ENCODE assay signal across 15 mouse cellular contexts in the genomic region with DNA sequence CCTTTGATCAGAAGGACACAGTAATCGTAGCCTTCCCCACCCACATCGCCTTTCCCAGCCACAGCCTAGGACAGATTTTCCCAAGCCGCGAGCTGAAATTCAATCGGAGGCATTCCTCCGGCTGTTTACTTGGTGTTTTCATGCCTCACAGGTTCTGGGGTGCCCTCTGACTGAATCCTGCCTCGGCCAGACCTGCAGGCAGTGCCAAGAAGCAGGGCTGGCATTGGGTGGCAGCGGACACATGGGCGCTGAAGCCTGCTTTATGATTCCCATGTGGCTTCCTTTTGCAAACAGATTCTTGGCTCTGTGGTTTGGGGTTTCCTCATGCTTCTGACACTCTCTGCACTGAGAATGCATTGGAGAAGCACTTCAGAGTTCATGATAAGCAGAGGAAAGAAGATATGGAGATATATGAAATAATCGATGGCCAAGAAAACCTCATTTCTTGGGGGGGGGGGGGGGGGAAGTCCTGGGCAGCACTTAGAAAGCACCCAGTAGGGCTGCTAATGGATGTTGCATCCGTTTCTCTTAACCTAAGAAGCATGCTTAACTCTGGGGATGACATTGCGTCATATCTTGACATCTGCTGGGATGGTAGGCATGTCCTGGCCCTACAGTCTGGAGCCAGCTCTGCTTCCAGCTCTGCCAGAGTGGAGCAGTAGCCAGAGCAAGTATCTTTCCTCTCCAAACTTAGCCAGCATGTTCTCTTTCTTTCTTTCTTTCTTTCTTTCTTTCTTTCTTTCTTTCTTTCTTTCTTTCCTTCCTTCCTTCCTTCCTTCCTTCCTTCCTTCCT.
A peak's percentile ranks its signal among the peaks of the same experiment; 100 is the strongest.
DNase-seq lines count a peak whose midpoint lies in the region; ATAC-seq and TF ChIP-seq lines count a peak whose summit lies in the region.
"Had no signal": no experiment of that assay in that cellular context is flagged by ENCODE, and none has a peak within 500 bp of the region (broad histone marks: within the 10 kb centered on the region; RNA-seq: fewer than 3 reads in every experiment).

No protein-coding gene starts in this region.

- H3K4me3 ChIP-seq in kidney, adult 2 months (ENCODE audit: insufficient read depth, low read depth, low read length), result no peak overlapping the region
- no peak overlapping the region for H3K4me3 ChIP-seq in myocyte
- H3K4me3 ChIP-seq in lung, postnatal 0 days (ENCODE audit: low read depth, low read length), result no peak overlapping the region
- H3K4me3 ChIP-seq: heart, embryonic 10.5 days; hindbrain, embryonic 12.5 days; layer of hippocampus, adult 2 months; liver, embryonic 13.5 days; neural tube, embryonic 15.5 days had no signal

- no peaks in the 10 kb centered on the region for H3K27me3 ChIP-seq in kidney, adult 2 months (replicated peaks; ENCODE audit: control insufficient read depth, insufficient read depth, low read length)
- H3K27me3 ChIP-seq in myocyte (ENCODE audit: control insufficient read depth, insufficient read depth, insufficient read length), result no peaks in the 10 kb centered on the region
- no peaks in the 10 kb centered on the region for H3K27me3 ChIP-seq in lung, postnatal 0 days (replicated peaks; ENCODE audit: insufficient read depth, low read length)
- H3K27me3 ChIP-seq: hindbrain, embryonic 12.5 days; neural tube, embryonic 15.5 days had no signal

- no peak overlapping the region for H3ac ChIP-seq in myocyte (ENCODE audit: control insufficient read depth, insufficient read length)

- DNase-seq in kidney, adult 11 months, result peak; percentile 27
- no peak for DNase-seq in kidney, adult 18-20 months
- DNase-seq in kidney, adult 2 months, result peak; percentile 43
- DNase-seq in lung, adult 18-20 months, result no peak
- no peak for DNase-seq in lung, postnatal 0 days (ENCODE audit: low spot score)
- DNase-seq in testis, postnatal 10 days (ENCODE audit: low spot score), result no peak
- DNase-seq: cerebellum, postnatal 36 days; liver, embryonic 13.5 days; lung, postnatal 4 days had no signal

- H3K4me2 ChIP-seq in myocyte (ENCODE audit: low read depth), result peak overlapping the region; percentile 58
- H3K4me2 ChIP-seq in lung, postnatal 0 days (replicated peaks; ENCODE audit: low read depth, low read length), result no peak overlapping the region
- H3K4me2 ChIP-seq: hindbrain, embryonic 12.5 days; liver, embryonic 13.5 days; neural tube, embryonic 15.5 days had no signal

- H3K4me1 ChIP-seq in kidney, adult 2 months (ENCODE audit: control insufficient read depth, insufficient read depth, low read length), result no peaks in the 10 kb centered on the region
- H3K4me1 ChIP-seq in lung, postnatal 0 days (ENCODE audit: insufficient read depth, low read depth, low read length), result no peaks in the 10 kb centered on the region
- H3K4me1 ChIP-seq: hindbrain, embryonic 12.5 days; liver, embryonic 13.5 days; neural tube, embryonic 15.5 days had no signal

- TF ChIP-seq CTCF in kidney, adult 2 months (conservative IDR thresholded peaks at IDR 0.05; ENCODE audit: insufficient read depth, insufficient read length, low read depth, low read length), result no peak
- TF ChIP-seq CTCF in lung, postnatal 0 days (IDR thresholded peaks at IDR 0.05), result no peak

- H3K27ac ChIP-seq in kidney, adult 2 months (ENCODE audit: insufficient read depth, low read depth, low read length), result no peak overlapping the region
- no peak overlapping the region for H3K27ac ChIP-seq in lung, postnatal 0 days (ENCODE audit: low read length)
- H3K27ac ChIP-seq: heart, embryonic 10.5 days; hindbrain, embryonic 12.5 days; layer of hippocampus, adult 2 months; liver, embryonic 13.5 days; neural tube, embryonic 15.5 days had no signal

- no peak for TF ChIP-seq EP300 in lung, postnatal 0 days (IDR thresholded peaks at IDR 0.05)

- no peak for TF ChIP-seq POLR2A in kidney, adult 2 months (IDR thresholded peaks at IDR 0.05; ENCODE audit: low read depth, low read length)
- no peak for TF ChIP-seq POLR2A in myocyte (IDR thresholded peaks at IDR 0.05; ENCODE audit: insufficient read length, low read depth)

- WGBS in kidney, adult 2 months, result 39% methylated on average over 12 of the region's 12 CpGs
- 58% methylated on average over 12 of the region's 12 CpGs for WGBS in lung, postnatal 0 days

- peak; percentile 91 for ATAC-seq in common myeloid progenitor, adult 5-6 weeks (replicated peaks; ENCODE audit: low read depth, poor library complexity, severe bottlenecking)
- ATAC-seq in lung, postnatal 0 days, result no peak

- no peak overlapping the region for H3K9ac ChIP-seq in lung, postnatal 0 days (replicated peaks; ENCODE audit: low read depth)
- H3K9ac ChIP-seq: hindbrain, embryonic 12.5 days; liver, embryonic 13.5 days; neural tube, embryonic 15.5 days had no signal

- no peaks in the 10 kb centered on the region for H3K9me3 ChIP-seq in lung, postnatal 0 days (ENCODE audit: low read length)
- H3K9me3 ChIP-seq: heart, embryonic 10.5 days; hindbrain, embryonic 12.5 days; liver, embryonic 13.5 days; neural tube, embryonic 15.5 days had no signal

- H3K36me3 ChIP-seq in kidney, adult 2 months (ENCODE audit: control insufficient read depth, insufficient read depth, low read length), result no peaks in the 10 kb centered on the region
- no peaks in the 10 kb centered on the region for H3K36me3 ChIP-seq in myocyte (ENCODE audit: control insufficient read depth, insufficient read depth)
- H3K36me3 ChIP-seq in lung, postnatal 0 days (ENCODE audit: insufficient read depth, low read length), result no peaks in the 10 kb centered on the region
- H3K36me3 ChIP-seq: heart, embryonic 10.5 days; hindbrain, embryonic 12.5 days; liver, embryonic 13.5 days; neural tube, embryonic 15.5 days had no signal

- H3K79me2 ChIP-seq in myocyte (ENCODE audit: control insufficient read depth, insufficient read depth), result no peaks in the 10 kb centered on the region

TF ChIP-seq in myocyte, 11 proteins besides CTCF, POLR2A, EP300 and RAD21:
- TF ChIP-seq CEBPB (IDR thresholded peaks at IDR 0.05; ENCODE audit: insufficient read depth, poor library complexity, severe bottlenecking), result peak; percentile 89
- TF ChIP-seq USF1 (IDR thresholded peaks at IDR 0.05; ENCODE audit: low read depth), result peak; percentile 75
- TF ChIP-seq MYOD1 (IDR thresholded peaks at IDR 0.05; ENCODE audit: control insufficient read depth in 1 of 3, insufficient read length in 2 of 3, low read depth in 2 of 3), result no peak
- no peak for TF ChIP-seq REST (IDR thresholded peaks at IDR 0.05; ENCODE audit: insufficient read depth, insufficient read length)
- no peak for TF ChIP-seq E2F4 (IDR thresholded peaks at IDR 0.05; ENCODE audit: insufficient read depth)
- TF ChIP-seq MYOG (IDR thresholded peaks at IDR 0.05; ENCODE audit: control insufficient read depth in 1 of 3, insufficient read depth in 1 of 3, insufficient read length in 2 of 3, low read depth in 2 of 3), result peak in 1 of 3 experiments; percentile 37
- TF ChIP-seq POLR2AphosphoS2 (IDR thresholded peaks at IDR 0.05; ENCODE audit: insufficient read length, low read depth), result no peak
- TF ChIP-seq MAX (IDR thresholded peaks at IDR 0.05; ENCODE audit: low read depth), result no peak
- TF ChIP-seq SRF (IDR thresholded peaks at IDR 0.05; ENCODE audit: control insufficient read depth, insufficient read length, low read depth), result no peak
- no peak for TF ChIP-seq TCF12 (IDR thresholded peaks at IDR 0.05; ENCODE audit: insufficient read depth, poor library complexity, severe bottlenecking)
- TF ChIP-seq TCF3 (IDR thresholded peaks at IDR 0.05; ENCODE audit: insufficient read length, low read depth), result no peak

Comparison
In these comparisons a context has a peak if more than half of its experiments do, and no peak if none do; other contexts are left out.
1. DNase-seq: peak in kidney, adult 11 months (single experiment) and kidney, adult 2 months (single experiment); none in kidney, adult 18-20 months (single experiment), lung, adult 18-20 months (0 of 2), lung, postnatal 0 days (single experiment) and testis, postnatal 10 days (single experiment).